Mouse (Mus musculus): Measurements from ENCODE around the gene Klrb1. TPM values are rescaled to one million over a fixed set of nuclear protein-coding genes. Genes with fewer than 3 reads are reported as not detected.
"Not testable (repeated sequence)": the region's sequence is repeated elsewhere in the genome, so short reads cannot be mapped to it uniquely, and the experiment has no call there.

The Klrb1 gene
- not detected in 2 replicates for polyA plus RNA-seq (2012)

DNA sequence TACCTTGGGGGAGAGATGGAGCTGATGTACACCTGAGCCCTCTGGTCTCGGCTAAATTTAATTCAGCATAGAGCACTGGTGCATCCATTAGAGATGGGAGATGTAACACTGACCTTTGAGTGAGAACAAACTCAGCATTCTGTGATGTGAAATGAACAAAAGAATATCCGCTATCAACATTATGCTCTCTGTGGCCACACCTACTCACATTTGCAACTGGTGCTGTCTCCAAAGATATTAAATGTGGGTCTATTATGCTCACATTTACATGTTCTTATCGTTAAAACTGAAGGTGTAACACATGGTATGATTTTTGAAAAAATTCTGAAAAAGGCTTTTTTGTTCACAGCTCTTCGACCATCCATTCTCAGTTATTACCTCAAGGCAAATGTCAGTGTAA is at the start of gene Klrb1:
Gene Klrb1 (minus strand): TSS at position 101 of the 400 bp plus-strand sequence.
- no peak within 1 kb of the TSS for H3K4me3 ChIP-seq (replicated peaks)
- H3K4me1 ChIP-seq (ENCODE audit: control insufficient read depth): no peaks in the 10 kb centered on the region
- TF ChIP-seq GATA1 (IDR thresholded peaks at IDR 0.05; ENCODE audit: low read length): no peak
- TF ChIP-seq TAL1 (IDR thresholded peaks at IDR 0.05; ENCODE audit: low read length): no peak

DNA sequence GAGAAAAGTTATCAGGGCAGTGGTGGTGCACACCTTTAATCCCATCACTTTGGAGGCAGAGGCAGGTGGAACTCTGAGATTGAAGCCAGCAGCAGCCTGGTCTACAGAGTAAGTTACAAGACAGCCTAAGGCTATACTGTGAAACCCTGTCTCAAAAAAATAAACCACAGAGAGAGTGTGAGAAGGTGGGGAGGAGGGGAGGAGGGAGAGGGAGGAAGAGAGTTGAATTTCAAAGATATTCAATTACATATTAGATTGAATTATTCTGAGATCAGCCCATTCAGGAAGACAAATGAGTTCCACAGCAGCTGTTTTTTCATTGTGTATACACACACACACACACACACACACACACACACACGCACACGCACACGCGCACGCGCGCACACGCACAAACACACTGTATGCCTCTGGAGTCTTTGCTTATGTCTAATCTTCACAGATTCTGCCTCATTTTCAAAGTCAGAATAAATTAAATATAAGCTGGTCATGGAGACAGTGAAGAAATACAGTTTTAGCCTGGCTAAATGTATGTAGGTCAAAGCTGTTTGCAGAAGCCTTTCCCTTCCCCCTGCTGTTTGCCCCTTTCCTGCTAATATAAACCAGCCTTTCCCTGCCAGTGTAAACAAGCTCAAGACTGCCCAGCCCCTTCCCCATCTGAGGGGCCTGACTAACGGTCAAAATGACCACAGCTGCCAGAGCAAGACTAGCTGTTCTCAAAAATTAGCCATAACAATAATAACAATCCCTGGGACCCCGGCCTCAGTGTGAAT is 46.8 kb upstream of the Klrb1 start:
- H3K27me3 ChIP-seq (ENCODE audit: control insufficient read depth): no peaks in the 10 kb centered on the region
- TF ChIP-seq GATA1 (IDR thresholded peaks at IDR 0.05; ENCODE audit: low read length) (no peak), TAL1 (IDR thresholded peaks at IDR 0.05; ENCODE audit: low read length) (no peak)
- no peak overlapping the region for H3K4me3 ChIP-seq (replicated peaks)
- H3K9me3 ChIP-seq (ENCODE audit: control insufficient read depth, low read length): peaks cover 14% of the 10 kb centered on the region
- peaks cover 5% of the 10 kb centered on the region for H3K4me1 ChIP-seq (ENCODE audit: control insufficient read depth)
- H3K36me3 ChIP-seq (ENCODE audit: control insufficient read depth): no peaks in the 10 kb centered on the region

More for the DNA sequence above, at the start of gene Klrb1:
- no peaks in the 10 kb centered on the region for H3K27me3 ChIP-seq (ENCODE audit: control insufficient read depth)
- no peaks in the 10 kb centered on the region for H3K9me3 ChIP-seq (ENCODE audit: control insufficient read depth, low read length)
- no peaks in the 10 kb centered on the region for H3K36me3 ChIP-seq (ENCODE audit: control insufficient read depth)

DNA sequence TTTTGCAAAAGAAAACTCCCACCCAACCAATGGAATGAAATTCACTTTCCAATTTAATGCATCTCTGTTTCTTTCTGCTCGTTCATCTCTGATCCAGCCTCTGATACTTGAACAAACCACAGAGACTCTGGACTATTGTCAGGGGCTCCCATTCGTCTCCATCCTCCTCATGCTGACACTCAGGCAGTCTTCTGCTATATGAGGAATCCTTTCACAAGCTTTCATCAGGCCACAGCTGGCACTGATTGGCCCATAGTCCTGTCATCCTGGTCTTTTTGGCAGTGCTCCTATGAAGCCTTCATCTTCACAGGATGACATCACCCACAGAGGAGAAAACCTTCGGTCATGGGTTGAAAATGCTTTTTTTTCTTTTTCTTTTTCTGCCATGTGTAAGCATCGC is 45.2 kb upstream of the Klrb1 start:
- Histone ChIP-seq H3K4me1 (ENCODE audit: control insufficient read depth) (peaks cover 19% of the 10 kb centered on the region), H3K36me3 (ENCODE audit: control insufficient read depth) (no peaks in the 10 kb centered on the region), H3K4me3 (replicated peaks) (no peak overlapping the region), H3K9me3 (ENCODE audit: control insufficient read depth, low read length) (peaks cover 3% of the 10 kb centered on the region), H3K27me3 (ENCODE audit: control insufficient read depth) (no peaks in the 10 kb centered on the region)
- TF ChIP-seq TAL1 (IDR thresholded peaks at IDR 0.05; ENCODE audit: low read length) (no peak), GATA1 (IDR thresholded peaks at IDR 0.05; ENCODE audit: low read length) (no peak)

DNA sequence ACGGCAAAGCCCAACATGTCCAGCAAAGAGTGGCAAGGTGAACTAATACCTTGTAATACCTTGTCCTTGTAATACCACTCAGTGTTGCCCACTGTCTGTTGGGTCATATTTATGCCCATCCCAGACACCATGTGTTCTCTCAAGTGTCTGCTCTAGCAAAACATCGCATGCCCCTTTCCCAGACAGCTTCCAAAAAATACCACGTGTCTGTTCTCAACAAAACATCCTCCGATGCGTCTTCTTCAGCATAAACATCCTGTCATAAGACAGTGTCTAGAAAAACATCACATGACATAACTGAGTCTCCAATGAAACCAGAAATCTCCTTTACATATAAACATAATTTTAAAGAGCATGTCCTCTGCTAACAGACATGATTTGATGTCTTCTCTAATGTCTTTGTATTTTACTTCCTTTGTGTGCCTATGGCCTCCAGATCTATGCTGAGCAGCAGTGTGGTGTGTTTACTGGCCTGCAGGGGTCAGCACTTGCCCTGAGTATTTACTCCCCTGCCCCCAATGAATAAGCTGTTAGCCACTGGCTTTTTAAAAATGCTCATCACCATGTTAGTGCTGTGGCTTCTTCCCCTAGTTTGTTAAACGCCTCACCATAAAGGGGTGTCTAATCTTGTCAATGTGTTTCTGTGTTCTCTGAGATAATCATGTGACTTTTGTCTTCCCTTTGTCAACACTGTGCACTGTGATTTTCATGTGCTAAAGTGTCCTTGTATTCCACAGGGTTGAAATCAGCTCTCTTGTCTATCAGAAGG is 43.8 kb upstream of the Klrb1 start:
- not testable (repeated sequence) for H3K36me3 ChIP-seq (ENCODE audit: control insufficient read depth); H3K9me3 ChIP-seq (ENCODE audit: control insufficient read depth, low read length); H3K27me3 ChIP-seq (ENCODE audit: control insufficient read depth); H3K4me3 ChIP-seq (replicated peaks)
- H3K4me1 ChIP-seq (ENCODE audit: control insufficient read depth): peaks cover 21% of the 10 kb centered on the region

DNA sequence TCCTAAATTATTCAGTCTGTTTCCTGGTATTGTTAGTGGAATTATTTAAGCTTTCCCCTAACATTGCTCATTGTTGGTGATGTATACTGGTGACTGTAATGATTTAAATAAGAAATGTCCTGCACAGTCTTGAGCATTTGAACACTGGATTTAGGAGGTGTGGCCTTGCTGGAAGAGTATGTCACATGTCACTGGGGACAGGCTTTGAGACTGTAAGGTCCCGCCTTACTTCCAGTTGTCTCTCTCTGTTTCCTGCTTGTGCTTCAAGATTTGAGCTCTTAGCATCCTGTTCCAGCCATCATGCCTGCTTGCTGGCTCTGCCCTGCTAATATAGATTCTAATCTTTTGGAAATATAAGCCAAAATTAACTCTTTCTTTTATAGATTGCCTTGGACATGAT is 42.4 kb upstream of the Klrb1 start:
- no peaks in the 10 kb centered on the region for H3K27me3 ChIP-seq (ENCODE audit: control insufficient read depth)
- no peak overlapping the region for H3K4me3 ChIP-seq (replicated peaks)
- no peak for TF ChIP-seq GATA1 (IDR thresholded peaks at IDR 0.05; ENCODE audit: low read length)
- no peak for TF ChIP-seq TAL1 (IDR thresholded peaks at IDR 0.05; ENCODE audit: low read length)
- peaks cover 29% of the 10 kb centered on the region for H3K4me1 ChIP-seq (ENCODE audit: control insufficient read depth)
- no peaks in the 10 kb centered on the region for H3K36me3 ChIP-seq (ENCODE audit: control insufficient read depth)
- no peaks in the 10 kb centered on the region for H3K9me3 ChIP-seq (ENCODE audit: control insufficient read depth, low read length)

DNA sequence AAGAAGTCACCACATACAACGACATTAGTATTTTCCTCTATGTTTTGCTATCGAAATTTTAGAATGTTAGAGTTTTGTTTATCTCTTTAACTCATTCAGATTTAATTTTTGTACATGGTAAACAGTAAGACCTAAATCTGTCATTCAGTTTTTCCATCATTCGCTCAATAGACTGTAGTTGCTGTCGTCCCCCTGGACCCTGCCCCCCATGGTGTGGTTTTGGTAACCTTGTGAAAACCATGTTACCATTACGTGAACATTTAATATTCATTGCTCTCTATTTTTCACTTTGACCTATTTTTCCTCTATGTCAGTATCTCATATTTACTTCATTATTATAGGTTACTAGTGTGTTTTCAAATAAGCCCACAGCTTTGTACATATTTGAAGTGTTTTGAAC is 41.7 kb upstream of the Klrb1 start:
- no peak for TF ChIP-seq TAL1 (IDR thresholded peaks at IDR 0.05; ENCODE audit: low read length)
- TF ChIP-seq GATA1 (IDR thresholded peaks at IDR 0.05; ENCODE audit: low read length): no peak
- H3K4me3 ChIP-seq (replicated peaks): peak overlapping the region; percentile 72
- H3K36me3 ChIP-seq (ENCODE audit: control insufficient read depth): no peaks in the 10 kb centered on the region
- no peaks in the 10 kb centered on the region for H3K9me3 ChIP-seq (ENCODE audit: control insufficient read depth, low read length)
- no peaks in the 10 kb centered on the region for H3K27me3 ChIP-seq (ENCODE audit: control insufficient read depth)
- H3K4me1 ChIP-seq (ENCODE audit: control insufficient read depth): peaks cover 33% of the 10 kb centered on the region

DNA sequence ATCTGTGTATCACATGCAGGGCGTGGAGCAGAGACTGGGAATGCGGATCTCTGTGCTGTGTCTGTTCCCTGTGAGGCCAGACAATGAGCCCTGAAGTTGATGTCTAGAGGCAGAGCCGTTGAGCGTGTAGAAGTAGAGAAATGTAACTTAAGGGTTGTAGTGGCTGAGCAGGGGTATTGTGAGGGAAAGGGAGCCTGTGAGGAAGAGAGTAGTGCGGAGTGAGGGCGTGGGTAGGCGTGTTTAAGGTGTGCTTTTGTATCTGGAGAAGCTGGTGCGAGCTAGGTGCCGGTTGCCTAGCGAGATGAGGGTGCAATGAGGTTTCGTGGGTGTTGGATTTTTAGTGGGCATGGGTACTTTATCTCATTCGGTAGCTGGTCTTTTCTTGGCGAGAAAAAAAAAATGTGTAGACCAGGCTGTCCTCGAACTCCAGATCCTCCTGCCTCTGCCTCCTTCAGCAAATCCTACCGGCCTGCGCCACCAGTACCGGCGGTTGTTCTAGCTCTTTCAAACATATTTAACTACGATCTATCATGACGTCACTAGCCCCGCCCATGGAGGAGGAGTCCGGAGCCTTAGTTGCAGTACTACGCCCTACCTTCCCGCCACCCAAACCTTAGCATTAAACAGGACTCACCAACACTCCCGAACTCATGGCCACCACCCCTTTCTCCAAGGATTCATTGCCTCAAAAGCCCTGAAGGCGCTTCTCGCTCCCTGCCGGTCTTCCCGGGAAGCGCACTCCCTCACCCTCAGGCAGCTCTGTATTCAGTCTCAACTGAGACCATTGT is 41.1 kb upstream of the Klrb1 start:
- H3K27me3 ChIP-seq (ENCODE audit: control insufficient read depth): no peaks in the 10 kb centered on the region
- no peaks in the 10 kb centered on the region for H3K36me3 ChIP-seq (ENCODE audit: control insufficient read depth)
- peaks cover 37% of the 10 kb centered on the region for H3K4me1 ChIP-seq (ENCODE audit: control insufficient read depth)
- H3K9me3 ChIP-seq (ENCODE audit: control insufficient read depth, low read length): no peaks in the 10 kb centered on the region
- TF ChIP-seq GATA1 (IDR thresholded peaks at IDR 0.05; ENCODE audit: low read length) (no peak), TAL1 (IDR thresholded peaks at IDR 0.05; ENCODE audit: low read length) (no peak)
- H3K4me3 ChIP-seq (replicated peaks): peak overlapping the region; percentile 72

DNA sequence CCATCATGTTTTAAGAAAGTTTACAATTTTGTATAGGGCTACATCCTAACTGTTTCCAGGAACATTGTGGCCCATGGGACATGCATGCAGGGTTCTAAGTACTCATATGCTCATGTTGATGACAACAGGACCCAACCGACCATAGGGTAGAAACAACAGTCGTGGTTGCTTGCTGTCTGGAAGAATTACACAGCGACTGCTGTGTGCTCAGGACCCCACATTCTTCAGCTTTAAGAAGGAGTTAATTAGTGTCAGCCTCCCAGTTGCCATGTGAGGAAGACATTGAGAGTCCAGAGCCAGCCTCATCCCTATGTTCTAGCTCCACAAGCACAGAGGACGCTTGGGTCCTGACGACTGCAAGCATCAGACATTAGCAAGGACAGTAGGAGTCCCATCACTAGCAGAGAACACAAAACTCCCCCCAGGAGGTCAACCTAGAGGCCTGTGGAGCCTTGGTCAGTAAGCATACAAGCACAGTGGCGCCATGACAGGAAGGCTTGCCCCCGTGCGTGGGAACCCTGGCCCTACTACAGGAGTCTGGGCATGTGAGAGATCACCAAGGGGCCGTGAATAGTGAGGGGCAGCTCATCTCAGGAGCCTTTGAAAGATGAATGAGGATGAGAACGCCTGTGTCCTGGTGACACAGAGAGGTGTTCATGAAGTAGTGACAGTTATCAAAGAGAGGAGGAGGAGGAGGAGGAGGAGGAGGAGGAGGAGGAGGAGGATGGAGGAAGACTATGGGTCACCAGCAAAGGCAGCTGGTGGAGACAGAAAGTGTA is 40.2 kb upstream of the Klrb1 start:
- H3K36me3 ChIP-seq (ENCODE audit: control insufficient read depth); H3K27me3 ChIP-seq (ENCODE audit: control insufficient read depth); H3K9me3 ChIP-seq (ENCODE audit: control insufficient read depth, low read length): not testable (repeated sequence)
- H3K4me1 ChIP-seq (ENCODE audit: control insufficient read depth): peaks cover 37% of the 10 kb centered on the region
- H3K4me3 ChIP-seq (replicated peaks): peak overlapping the region; percentile 72
